Mouse (Mus musculus): ENCODE measurements around the gene Atp5j2. TPM values are rescaled to one million over a fixed set of nuclear protein-coding genes. Genes with fewer than 3 reads are reported as not detected.

Atp5j2 gene
- total RNA-seq, 1 experiment: 537 TPM

DNA sequence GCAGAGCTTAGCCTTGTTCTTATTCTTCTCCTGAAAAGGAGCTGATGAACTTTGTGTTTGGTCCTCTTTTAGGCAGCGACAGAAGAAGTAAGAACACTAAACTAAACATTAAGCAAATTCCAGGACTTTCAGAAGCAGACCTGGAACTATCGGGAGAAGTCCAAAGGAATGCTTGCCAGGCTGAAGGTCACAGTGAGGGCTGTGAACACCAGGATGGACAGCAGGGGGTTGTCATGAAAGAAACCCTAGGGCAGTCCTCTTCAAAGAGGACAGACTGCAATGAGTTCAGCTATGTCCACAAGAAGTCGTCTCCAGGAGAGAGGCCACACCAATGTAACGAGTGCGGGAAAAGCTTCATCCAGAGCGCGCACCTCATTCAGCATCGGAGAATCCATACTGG lies 28.1 kb upstream of the Atp5j2 start:
- Histone ChIP-seq H3K36me3 (ENCODE audit: control insufficient read depth, insufficient read depth, low read length, poor library complexity, severe bottlenecking) (peaks cover 32% of the 10 kb centered on the region), H3K27ac (ENCODE audit: insufficient read depth, low read depth, low read length, poor library complexity, severe bottlenecking) (no peak overlapping the region), H3K4me3 (ENCODE audit: insufficient read depth in 1 of 2, low read depth in 1 of 2, low read length in 2 of 2, poor library complexity in 1 of 2, severe bottlenecking in 1 of 2) (0 out of 4 replicates have a peak overlapping the region, but pooled peaks of 1 of the 2 experiments have one; percentile 6), H3K9me3 (ENCODE audit: control insufficient read depth, insufficient read depth, low read depth, low read length) (no peaks in the 10 kb centered on the region), H3K4me1 (ENCODE audit: control insufficient read depth in 2 of 2, insufficient read depth in 2 of 2, low read length in 2 of 2, poor library complexity in 1 of 2) (peaks cover 8 to 29% of the 10 kb centered on the region in 2 experiments), H3K9ac (ENCODE audit: insufficient read depth, low read depth, low read length, poor library complexity, severe bottlenecking) (no peak overlapping the region)
- in situ Hi-C loops (cut with MboI; ENCODE audit: low sequenced_read_pairs in 2 of 2, unreplicated experiment in 2 of 2): no loop called here
- no peak for DNase-seq (ENCODE audit: low read depth, low spot score)
- TF ChIP-seq MAFK (IDR thresholded peaks at IDR 0.05; ENCODE audit: insufficient read depth, low read depth, low read length) (no peak), ZNF384 (IDR thresholded peaks at IDR 0.05; ENCODE audit: low read depth, low read length) (no peak), CHD2 (IDR thresholded peaks at IDR 0.05; ENCODE audit: low read depth, low read length) (no peak), HCFC1 (IDR thresholded peaks at IDR 0.05; ENCODE audit: borderline replicate concordance, insufficient read depth, low read length) (no peak), ZC3H11A (IDR thresholded peaks at IDR 0.05; ENCODE audit: borderline replicate concordance, low read depth, low read length) (no peak)

DNA sequence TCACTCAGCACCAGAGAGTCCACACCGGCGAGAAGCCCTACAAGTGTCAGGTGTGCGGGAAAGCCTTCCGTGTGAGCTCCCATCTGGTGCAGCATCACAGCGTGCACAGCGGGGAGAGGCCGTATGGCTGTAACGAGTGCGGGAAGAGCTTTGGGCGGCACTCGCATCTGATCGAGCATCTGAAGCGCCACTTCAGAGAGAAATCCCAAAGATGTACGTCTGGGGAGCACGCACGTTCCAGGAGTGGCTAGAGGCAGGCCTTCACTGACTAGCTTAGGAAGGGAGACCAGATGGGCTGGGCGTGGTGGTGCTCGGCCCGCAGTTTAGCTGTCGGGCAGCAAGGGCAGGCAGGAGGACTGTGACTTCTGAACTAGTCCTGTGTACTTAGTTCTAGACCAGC lies 26.8 kb upstream of the Atp5j2 start:
- no peak for TF ChIP-seq ZC3H11A (IDR thresholded peaks at IDR 0.05; ENCODE audit: borderline replicate concordance, low read depth, low read length)
- no peak for TF ChIP-seq HCFC1 (IDR thresholded peaks at IDR 0.05; ENCODE audit: borderline replicate concordance, insufficient read depth, low read length)
- TF ChIP-seq ZNF384 (IDR thresholded peaks at IDR 0.05; ENCODE audit: low read depth, low read length): no peak
- no peak for TF ChIP-seq CHD2 (IDR thresholded peaks at IDR 0.05; ENCODE audit: low read depth, low read length)
- TF ChIP-seq MAFK (IDR thresholded peaks at IDR 0.05; ENCODE audit: insufficient read depth, low read depth, low read length): no peak
- H3K4me3 ChIP-seq (ENCODE audit: insufficient read depth in 1 of 2, low read depth in 1 of 2, low read length in 2 of 2, poor library complexity in 1 of 2, severe bottlenecking in 1 of 2): peak overlapping the region; percentile 32 to 59
- H3K9ac ChIP-seq (ENCODE audit: insufficient read depth, low read depth, low read length, poor library complexity, severe bottlenecking): peak overlapping the region; percentile 63
- in situ Hi-C loops (cut with MboI; ENCODE audit: low sequenced_read_pairs in 2 of 2, unreplicated experiment in 2 of 2): no loop called here
- H3K4me1 ChIP-seq (ENCODE audit: control insufficient read depth in 2 of 2, insufficient read depth in 2 of 2, low read length in 2 of 2, poor library complexity in 1 of 2): peaks cover 8 to 31% of the 10 kb centered on the region in 2 experiments
- H3K36me3 ChIP-seq (ENCODE audit: control insufficient read depth, insufficient read depth, low read length, poor library complexity, severe bottlenecking): peaks cover 32% of the 10 kb centered on the region
- no peaks in the 10 kb centered on the region for H3K9me3 ChIP-seq (ENCODE audit: control insufficient read depth, insufficient read depth, low read depth, low read length)
- no peak for DNase-seq (ENCODE audit: low read depth, low spot score)
- peak overlapping the region; percentile 42 for H3K27ac ChIP-seq (ENCODE audit: insufficient read depth, low read depth, low read length, poor library complexity, severe bottlenecking)

DNA sequence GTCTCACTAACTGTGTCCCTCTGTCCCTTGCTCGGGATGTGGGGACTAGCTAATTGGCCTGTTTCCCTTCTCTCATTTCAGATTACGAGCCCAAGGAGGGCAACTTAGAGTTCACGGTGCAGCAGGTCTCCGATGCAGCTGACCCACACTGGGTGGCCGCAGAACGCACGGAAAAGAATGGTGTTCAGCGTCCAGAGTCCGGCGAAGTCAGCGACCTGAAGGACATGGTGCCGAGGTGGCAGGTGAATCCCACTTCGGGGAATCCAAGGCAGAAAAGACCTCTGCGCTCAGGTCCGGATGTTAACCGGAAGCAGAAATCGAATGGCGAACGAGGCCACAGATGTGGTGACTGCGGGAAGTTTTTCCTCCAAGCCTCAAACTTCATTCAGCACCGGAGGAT lies 26.3 kb upstream of the Atp5j2 start:
- no peak for DNase-seq (ENCODE audit: low read depth, low spot score)
- Histone ChIP-seq H3K36me3 (ENCODE audit: control insufficient read depth, insufficient read depth, low read length, poor library complexity, severe bottlenecking) (peaks cover 32% of the 10 kb centered on the region), H3K4me3 (ENCODE audit: insufficient read depth in 1 of 2, low read depth in 1 of 2, low read length in 2 of 2, poor library complexity in 1 of 2, severe bottlenecking in 1 of 2) (peak overlapping the region; percentile 32 to 59), H3K9me3 (ENCODE audit: control insufficient read depth, insufficient read depth, low read depth, low read length) (no peaks in the 10 kb centered on the region), H3K9ac (ENCODE audit: insufficient read depth, low read depth, low read length, poor library complexity, severe bottlenecking) (peak overlapping the region; percentile 63), H3K4me1 (ENCODE audit: control insufficient read depth in 2 of 2, insufficient read depth in 2 of 2, low read length in 2 of 2, poor library complexity in 1 of 2) (peaks cover 8 to 28% of the 10 kb centered on the region in 2 experiments), H3K27ac (ENCODE audit: insufficient read depth, low read depth, low read length, poor library complexity, severe bottlenecking) (peak overlapping the region; percentile 42)
- in situ Hi-C loops (cut with MboI; ENCODE audit: low sequenced_read_pairs in 2 of 2, unreplicated experiment in 2 of 2): no loop called here
- TF ChIP-seq ZC3H11A (IDR thresholded peaks at IDR 0.05; ENCODE audit: borderline replicate concordance, low read depth, low read length): no peak
- TF ChIP-seq MAFK (IDR thresholded peaks at IDR 0.05; ENCODE audit: insufficient read depth, low read depth, low read length): no peak
- TF ChIP-seq CHD2 (IDR thresholded peaks at IDR 0.05; ENCODE audit: low read depth, low read length): no peak
- no peak for TF ChIP-seq ZNF384 (IDR thresholded peaks at IDR 0.05; ENCODE audit: low read depth, low read length)
- no peak for TF ChIP-seq HCFC1 (IDR thresholded peaks at IDR 0.05; ENCODE audit: borderline replicate concordance, insufficient read depth, low read length)

DNA sequence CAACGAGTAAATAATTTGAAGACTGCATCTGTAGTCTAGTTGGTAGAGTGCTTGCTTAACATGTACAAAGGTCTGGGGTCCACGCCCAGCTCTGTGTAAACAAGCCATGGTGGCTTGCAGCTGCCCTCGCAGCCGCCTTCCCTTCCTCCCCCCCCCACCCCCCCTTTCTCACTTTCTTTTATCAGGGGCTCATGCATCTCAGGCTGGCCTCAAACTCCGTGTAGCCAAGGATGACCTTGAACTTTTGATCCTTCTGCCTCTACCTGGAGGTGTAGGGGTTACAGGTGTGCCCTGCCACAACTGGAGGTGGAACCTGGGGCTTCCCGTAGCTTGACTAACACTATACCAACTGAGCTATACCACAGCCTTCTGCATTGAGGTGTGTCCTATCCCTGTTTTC lies 25.9 kb upstream of the Atp5j2 start:
- Histone ChIP-seq H3K36me3 (ENCODE audit: control insufficient read depth, insufficient read depth, low read length, poor library complexity, severe bottlenecking) (peaks cover 32% of the 10 kb centered on the region), H3K9me3 (ENCODE audit: control insufficient read depth, insufficient read depth, low read depth, low read length) (no peaks in the 10 kb centered on the region), H3K9ac (ENCODE audit: insufficient read depth, low read depth, low read length, poor library complexity, severe bottlenecking) (peak overlapping the region; percentile 63; the same call in 1 of the 2 replicates), H3K4me1 (ENCODE audit: control insufficient read depth in 2 of 2, insufficient read depth in 2 of 2, low read length in 2 of 2, poor library complexity in 1 of 2) (peaks cover 8 to 25% of the 10 kb centered on the region in 2 experiments), H3K4me3 (ENCODE audit: insufficient read depth in 1 of 2, low read depth in 1 of 2, low read length in 2 of 2, poor library complexity in 1 of 2, severe bottlenecking in 1 of 2) (peak overlapping the region; percentile 32 to 59), H3K27ac (ENCODE audit: insufficient read depth, low read depth, low read length, poor library complexity, severe bottlenecking) (peak overlapping the region; percentile 42; the same call in 1 of the 2 replicates)
- DNase-seq (ENCODE audit: low read depth, low spot score): no peak
- TF ChIP-seq ZNF384 (IDR thresholded peaks at IDR 0.05; ENCODE audit: low read depth, low read length) (no peak), CHD2 (IDR thresholded peaks at IDR 0.05; ENCODE audit: low read depth, low read length) (no peak), ZC3H11A (IDR thresholded peaks at IDR 0.05; ENCODE audit: borderline replicate concordance, low read depth, low read length) (no peak), HCFC1 (IDR thresholded peaks at IDR 0.05; ENCODE audit: borderline replicate concordance, insufficient read depth, low read length) (no peak), MAFK (IDR thresholded peaks at IDR 0.05; ENCODE audit: insufficient read depth, low read depth, low read length) (no peak)
- in situ Hi-C loops (cut with MboI; ENCODE audit: low sequenced_read_pairs in 2 of 2, unreplicated experiment in 2 of 2): no loop called here
